Mouse (Mus musculus): Measurements from ENCODE around the gene Atrnl1. TPM values are rescaled to one million over a fixed set of nuclear protein-coding genes. Genes with fewer than 3 reads are reported as not detected.

Atrnl1 gene
- polyA plus RNA-seq, 1 experiment: 6.9 TPM

GRCm38 (mm10) chr19:57927566-57928523 is 317.0 kb downstream of the Atrnl1 start:
- Histone ChIP-seq H3K27ac (replicated peaks; ENCODE audit: low read depth, low read length) (no peak overlapping the region), H3K4me1 (ENCODE audit: control insufficient read depth, insufficient read depth, insufficient read length, low read length) (no peaks in the 10 kb centered on the region), H3K4me3 (ENCODE audit: insufficient read depth, low read depth, low read length) (no peak overlapping the region)

GRCm38 (mm10) chr19:57931626-57932025 is 320.8 kb downstream of the Atrnl1 start:
- Histone ChIP-seq H3K27ac (replicated peaks; ENCODE audit: low read depth, low read length) (no peak overlapping the region), H3K4me3 (ENCODE audit: insufficient read depth, low read depth, low read length) (no peak overlapping the region), H3K4me1 (ENCODE audit: control insufficient read depth, insufficient read depth, insufficient read length, low read length) (no peaks in the 10 kb centered on the region)

- H3K4me3 ChIP-seq (ENCODE audit: insufficient read depth, low read depth, low read length): no peak overlapping the region
- H3K4me1 ChIP-seq (ENCODE audit: control insufficient read depth, insufficient read depth, insufficient read length, low read length): no peaks in the 10 kb centered on the region
- no peak overlapping the region for H3K27ac ChIP-seq (replicated peaks; ENCODE audit: low read depth, low read length)
Measured at GRCm38 (mm10) chr19:57936865-57937264, 326.0 kb downstream of the Atrnl1 start.

GRCm38 (mm10) chr19:57939166-57939565 is 328.3 kb downstream of the Atrnl1 start:
- H3K27ac ChIP-seq (replicated peaks; ENCODE audit: low read depth, low read length): no peak overlapping the region
- no peaks in the 10 kb centered on the region for H3K4me1 ChIP-seq (ENCODE audit: control insufficient read depth, insufficient read depth, insufficient read length, low read length)
- H3K4me3 ChIP-seq (ENCODE audit: insufficient read depth, low read depth, low read length): no peak overlapping the region

- no peak overlapping the region for H3K27ac ChIP-seq (replicated peaks; ENCODE audit: low read depth, low read length)
- H3K4me3 ChIP-seq (ENCODE audit: insufficient read depth, low read depth, low read length): no peak overlapping the region
- no peaks in the 10 kb centered on the region for H3K4me1 ChIP-seq (ENCODE audit: control insufficient read depth, insufficient read depth, insufficient read length, low read length)
Measured at GRCm38 (mm10) chr19:57941529-57941928, 330.7 kb downstream of the Atrnl1 start.

GRCm38 (mm10) chr19:57942281-57942680 is 331.4 kb downstream of the Atrnl1 start:
- Histone ChIP-seq H3K27ac (replicated peaks; ENCODE audit: low read depth, low read length) (no peak overlapping the region), H3K4me3 (ENCODE audit: insufficient read depth, low read depth, low read length) (no peak overlapping the region), H3K4me1 (ENCODE audit: control insufficient read depth, insufficient read depth, insufficient read length, low read length) (no peaks in the 10 kb centered on the region)

- no peaks in the 10 kb centered on the region for H3K4me1 ChIP-seq (ENCODE audit: control insufficient read depth, insufficient read depth, insufficient read length, low read length)
- no peak overlapping the region for H3K4me3 ChIP-seq (ENCODE audit: insufficient read depth, low read depth, low read length)
- H3K27ac ChIP-seq (replicated peaks; ENCODE audit: low read depth, low read length): no peak overlapping the region
Measured at GRCm38 (mm10) chr19:57943308-57943707, 332.5 kb downstream of the Atrnl1 start.

- Histone ChIP-seq H3K4me3 (ENCODE audit: insufficient read depth, low read depth, low read length) (no peak overlapping the region), H3K4me1 (ENCODE audit: control insufficient read depth, insufficient read depth, insufficient read length, low read length) (no peaks in the 10 kb centered on the region), H3K27ac (replicated peaks; ENCODE audit: low read depth, low read length) (no peak overlapping the region)
Measured at GRCm38 (mm10) chr19:57944680-57945079, 333.8 kb downstream of the Atrnl1 start.

GRCm38 (mm10) chr19:57945626-57946250 is 334.9 kb downstream of the Atrnl1 start:
- H3K4me1 ChIP-seq (ENCODE audit: control insufficient read depth, insufficient read depth, insufficient read length, low read length): no peaks in the 10 kb centered on the region
- H3K4me3 ChIP-seq (ENCODE audit: insufficient read depth, low read depth, low read length): no peak overlapping the region
- no peak overlapping the region for H3K27ac ChIP-seq (replicated peaks; ENCODE audit: low read depth, low read length)

- H3K4me3 ChIP-seq (ENCODE audit: insufficient read depth, low read depth, low read length): no peak overlapping the region
- no peak overlapping the region for H3K27ac ChIP-seq (replicated peaks; ENCODE audit: low read depth, low read length)
Measured at GRCm38 (mm10) chr19:57948489-57948888, 337.7 kb downstream of the Atrnl1 start.

GRCm38 (mm10) chr19:57949260-57949917 is 338.6 kb downstream of the Atrnl1 start:
- no peak overlapping the region for H3K4me3 ChIP-seq (ENCODE audit: insufficient read depth, low read depth, low read length)
- H3K27ac ChIP-seq (replicated peaks; ENCODE audit: low read depth, low read length): no peak overlapping the region
- H3K4me1 ChIP-seq (ENCODE audit: control insufficient read depth, insufficient read depth, insufficient read length, low read length): no peaks in the 10 kb centered on the region

More at GRCm38 (mm10) chr19:57948489-57948888, 337.7 kb downstream of the Atrnl1 start:
- no peaks in the 10 kb centered on the region for H3K4me1 ChIP-seq (ENCODE audit: control insufficient read depth, insufficient read depth, insufficient read length, low read length)

- no peaks in the 10 kb centered on the region for H3K4me1 ChIP-seq (ENCODE audit: control insufficient read depth, insufficient read depth, insufficient read length, low read length)
- H3K4me3 ChIP-seq (ENCODE audit: insufficient read depth, low read depth, low read length): no peak overlapping the region
- no peak overlapping the region for H3K27ac ChIP-seq (replicated peaks; ENCODE audit: low read depth, low read length)
Measured at GRCm38 (mm10) chr19:57954131-57954530, 343.3 kb downstream of the Atrnl1 start.

- H3K4me3 ChIP-seq (ENCODE audit: insufficient read depth, low read depth, low read length): no peak overlapping the region
- no peak overlapping the region for H3K27ac ChIP-seq (replicated peaks; ENCODE audit: low read depth, low read length)
- no peaks in the 10 kb centered on the region for H3K4me1 ChIP-seq (ENCODE audit: control insufficient read depth, insufficient read depth, insufficient read length, low read length)
Measured at GRCm38 (mm10) chr19:57956459-57956858, 345.6 kb downstream of the Atrnl1 start.

- Histone ChIP-seq H3K4me1 (ENCODE audit: control insufficient read depth, insufficient read depth, insufficient read length, low read length) (no peaks in the 10 kb centered on the region), H3K27ac (replicated peaks; ENCODE audit: low read depth, low read length) (no peak overlapping the region), H3K4me3 (ENCODE audit: insufficient read depth, low read depth, low read length) (no peak overlapping the region)
Measured at GRCm38 (mm10) chr19:57957363-57957762, 346.5 kb downstream of the Atrnl1 start.

- H3K27ac ChIP-seq (replicated peaks; ENCODE audit: low read depth, low read length): no peak overlapping the region
- no peak overlapping the region for H3K4me3 ChIP-seq (ENCODE audit: insufficient read depth, low read depth, low read length)
- no peaks in the 10 kb centered on the region for H3K4me1 ChIP-seq (ENCODE audit: control insufficient read depth, insufficient read depth, insufficient read length, low read length)
Measured at GRCm38 (mm10) chr19:57958154-57958553, 347.3 kb downstream of the Atrnl1 start.
